Mouse (Mus musculus) urinary bladder, adult 18-20 months (tissue): ENCODE results near the gene Znrd1as.
A peak's percentile ranks its signal among the peaks of the same experiment; 100 is the strongest.

ENCODE experiments used
- DNase-seq, 2 experiments: peaks; one replicate each; pipeline ENCODE4 v3.0.0; 2022; ENCODE audit warnings: low spot score in 2 of 2, mixed read lengths in 2 of 2

The Znrd1as gene

GRCm38 (mm10) chr17:36997033-36997735 lies 38.8 kb downstream of the Znrd1as start:
- peak; percentile 65 to 69 for DNase-seq

GRCm38 (mm10) chr17:36998477-36998876 lies 40.1 kb downstream of the Znrd1as start:
- no peak for DNase-seq

- DNase-seq: no peak
These were observed 42.5 kb downstream of the Znrd1as start, which contains the start of gene Zfp57 for GRCm38 (mm10) chr17:37000863-37001262. Gene Zfp57, plus strand, starts transcription at chr17:37001163.

DNA sequence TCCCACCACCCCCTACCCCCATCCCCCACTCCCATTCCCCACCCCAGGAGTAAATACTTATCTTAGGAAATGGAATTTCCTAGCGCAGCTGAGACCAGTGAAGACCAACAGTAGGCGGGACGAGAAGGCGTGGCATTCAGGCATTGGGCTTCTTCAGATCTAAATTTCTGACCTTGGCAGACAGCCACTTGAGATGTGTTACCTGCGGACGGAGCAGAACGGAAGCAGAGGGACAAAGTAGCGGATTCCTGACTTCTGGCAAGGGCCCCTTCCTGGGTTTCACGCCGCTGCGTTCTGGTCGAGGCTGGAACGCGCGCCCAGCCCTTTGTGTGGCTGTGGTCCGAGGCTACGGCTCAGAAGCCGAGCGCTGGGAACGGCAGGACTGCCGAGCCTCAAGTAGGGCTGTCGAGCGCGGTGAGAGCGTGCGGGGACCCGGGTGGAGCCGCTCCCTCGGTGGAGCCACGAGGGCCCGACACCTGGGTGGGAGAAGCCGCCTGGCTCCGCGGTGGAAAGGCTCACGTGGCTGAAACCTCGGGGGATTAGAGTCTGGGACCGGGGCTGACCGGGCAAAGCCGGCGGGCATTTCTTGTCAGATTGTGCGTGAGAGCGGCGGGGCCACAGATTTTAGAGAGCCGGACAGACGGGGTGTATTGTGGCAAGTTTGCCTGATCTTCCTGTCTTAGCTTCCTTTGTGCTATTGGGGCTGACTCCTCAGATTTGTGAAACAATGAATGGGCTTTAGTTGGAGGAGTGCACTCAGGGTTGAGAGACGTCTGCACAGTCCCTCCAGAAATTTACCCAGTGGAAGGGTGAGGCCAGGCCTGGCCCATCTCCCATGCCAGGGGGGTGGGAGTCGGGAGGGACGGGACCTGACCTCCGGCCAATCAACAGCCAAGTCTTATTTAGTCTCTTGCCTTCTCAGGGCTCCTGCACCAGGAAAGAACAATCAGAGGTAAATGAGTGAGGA lies 44.3 kb downstream of the Znrd1as start:
- DNase-seq: peak; percentile 36 to 50

DNA sequence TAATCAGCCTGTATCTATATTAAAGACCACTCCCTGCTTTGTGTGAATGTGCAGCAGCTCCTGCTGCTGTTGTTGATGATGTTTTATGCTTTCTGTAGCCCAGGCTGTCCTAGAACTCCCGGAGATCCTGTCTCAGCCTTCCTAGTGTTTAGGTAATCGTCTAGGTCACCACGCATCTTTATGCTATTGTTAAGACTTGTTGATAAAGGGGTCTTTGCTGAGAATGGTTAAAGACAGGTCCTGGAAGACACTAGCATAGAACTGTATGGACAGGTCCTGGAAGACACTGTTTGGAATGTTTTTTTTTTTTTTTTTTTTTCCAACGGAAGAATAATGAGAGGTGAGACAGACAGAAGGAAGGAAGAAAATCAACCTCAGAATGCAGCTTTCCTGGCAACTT lies 45.0 kb downstream of the Znrd1as start:
- no peak for DNase-seq

DNA sequence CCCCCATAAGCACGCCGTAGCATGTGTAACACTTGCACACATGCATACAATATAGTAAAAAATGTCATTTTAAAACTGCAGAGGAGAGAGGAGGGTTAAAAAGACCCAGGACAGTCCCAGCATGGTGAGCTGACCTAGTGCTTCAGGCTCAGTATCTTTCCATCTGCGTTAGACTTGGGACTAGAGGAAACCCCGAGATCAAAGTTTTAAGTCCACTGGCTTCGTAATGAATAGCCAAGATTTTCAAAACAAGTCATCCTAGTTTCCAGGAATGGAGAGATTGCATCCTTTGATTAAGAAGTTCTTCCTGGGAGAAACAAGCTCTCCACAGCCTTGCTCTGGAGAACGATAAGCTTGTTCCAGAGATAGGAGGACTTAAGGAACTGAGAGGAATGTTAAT lies 49.8 kb downstream of the Znrd1as start:
- no peak for DNase-seq

DNA sequence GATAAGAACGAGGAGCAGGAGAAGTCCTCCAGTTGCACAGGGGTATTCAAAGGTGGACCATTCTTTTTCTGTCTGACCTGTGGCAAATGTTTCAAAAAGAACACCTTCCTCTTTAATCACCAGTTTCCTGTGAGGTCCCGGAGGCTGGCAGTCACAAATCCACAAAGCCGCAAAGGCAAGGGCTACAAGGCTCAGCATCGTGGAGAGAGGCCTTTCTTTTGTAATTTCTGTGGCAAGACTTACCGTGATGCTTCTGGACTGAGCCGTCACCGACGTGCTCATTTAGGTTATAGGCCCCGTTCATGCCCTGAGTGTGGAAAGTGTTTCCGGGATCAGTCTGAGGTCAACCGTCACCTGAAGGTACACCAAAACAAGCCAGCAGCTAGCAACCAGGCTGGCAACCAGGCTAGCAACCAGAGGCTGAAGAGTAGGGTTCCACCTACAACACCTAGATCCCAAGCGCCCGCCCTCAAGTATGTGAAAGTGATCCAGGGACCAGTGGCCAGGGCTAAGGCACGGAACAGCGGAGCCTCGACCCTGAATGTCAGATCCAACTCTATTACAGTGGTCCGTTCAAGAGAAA lies 51.2 kb downstream of the Znrd1as start:
- DNase-seq: no peak

DNA sequence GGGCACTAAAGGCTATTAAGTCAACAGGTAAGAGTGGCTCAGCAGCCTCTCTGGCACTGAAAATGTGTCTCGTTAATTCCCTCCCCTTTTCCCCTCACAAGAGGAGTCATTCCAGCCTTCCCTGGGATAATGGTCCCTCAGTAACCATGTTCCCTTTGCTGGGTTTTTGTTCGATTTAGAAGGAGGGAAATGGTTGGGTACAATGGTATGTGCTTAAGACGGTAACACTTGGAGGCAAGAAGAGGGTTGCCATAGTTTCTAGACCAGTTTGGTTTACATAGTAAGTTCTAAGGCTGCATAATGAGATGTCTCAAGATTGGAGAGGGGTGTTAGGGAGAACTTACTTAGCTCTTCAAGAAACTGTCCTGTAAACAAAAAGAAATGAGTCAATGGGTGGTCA lies 53.3 kb downstream of the Znrd1as start:
- no peak for DNase-seq

- DNase-seq: no peak
These were observed 53.7 kb downstream of the Znrd1as start for GRCm38 (mm10) chr17:37012141-37012540.
